Mouse (Mus musculus) neural tube, embryonic 15.5 days (tissue): ENCODE data around the gene Lsamp. TPM values are rescaled to one million over a fixed set of nuclear protein-coding genes. Genes with fewer than 3 reads are reported as not detected.

Experiments
- ATAC-seq: fragments of 200-750 bp; cut with Nextera tagmentation; 2 replicates; pipeline ENCODE4 v1.8.0; 2017; ENCODE audit warnings: mild to moderate bottlenecking, moderate TSS enrichment, moderate library complexity; ENCODE audit not compliant: low FRiP score
- H3K27ac ChIP-seq: fragments of 300-500 bp; sonication (generic); replicated peaks from 2 replicates; pipeline ENCODE4 v1.5.1; 2015; ENCODE audit warnings: mild to moderate bottlenecking, inconsistent platforms
- H3K27me3 ChIP-seq: fragments of 300-500 bp; sonication (generic); replicated peaks from 2 replicates; pipeline ENCODE4 v1.6.1; 2015; ENCODE audit warnings: inconsistent platforms
- H3K36me3 ChIP-seq: fragments of 300-500 bp; sonication (generic); 2 replicates; pipeline ENCODE4 v1.6.1; 2015; ENCODE audit warnings: inconsistent platforms
- H3K4me1 ChIP-seq: fragments of 300-500 bp; sonication (generic); 2 replicates; pipeline ENCODE4 v1.6.1; 2015; ENCODE audit warnings: inconsistent platforms
- H3K4me2 ChIP-seq: fragments of 300-500 bp; sonication (generic); 2 replicates; pipeline ENCODE4 v1.6.1; 2015; ENCODE audit warnings: inconsistent platforms, mild to moderate bottlenecking, moderate library complexity
- H3K4me3 ChIP-seq: fragments of 300-500 bp; sonication (generic); replicated peaks from 2 replicates; pipeline ENCODE4 v1.5.1; 2015; ENCODE audit warnings: mild to moderate bottlenecking, inconsistent platforms
- H3K9ac ChIP-seq: fragments of 300-500 bp; sonication (generic); replicated peaks from 2 replicates; pipeline ENCODE4 v1.6.1; 2015; ENCODE audit warnings: mild to moderate bottlenecking, inconsistent platforms
- H3K9me3 ChIP-seq: fragments of 300-500 bp; sonication (generic); replicated peaks from 2 replicates; pipeline ENCODE4 v1.6.1; 2016; ENCODE audit warnings: inconsistent platforms
- WGBS: fragments of 180-500 bp; shearing (Covaris S2); methylation state at CpG from one replicate; pipeline ENCODE4 v1.1.7; 2015; ENCODE audit warnings: mixed read lengths; 5-methylcytosine and 5-hydroxymethylcytosine counted together
- polyA plus RNA-seq: library from polyadenylated mRNA; unstranded; fragments of >200 nt; fragmentation: Nextera tagmentation; extraction: Ambion mirVana; gene quantifications from 2 replicates; pipeline ENCODE4 v1.2.1, GENCODE M21; 2015

Lsamp gene
- polyA plus RNA-seq, 1 experiment from 2014 or later: 124 TPM

DNA sequence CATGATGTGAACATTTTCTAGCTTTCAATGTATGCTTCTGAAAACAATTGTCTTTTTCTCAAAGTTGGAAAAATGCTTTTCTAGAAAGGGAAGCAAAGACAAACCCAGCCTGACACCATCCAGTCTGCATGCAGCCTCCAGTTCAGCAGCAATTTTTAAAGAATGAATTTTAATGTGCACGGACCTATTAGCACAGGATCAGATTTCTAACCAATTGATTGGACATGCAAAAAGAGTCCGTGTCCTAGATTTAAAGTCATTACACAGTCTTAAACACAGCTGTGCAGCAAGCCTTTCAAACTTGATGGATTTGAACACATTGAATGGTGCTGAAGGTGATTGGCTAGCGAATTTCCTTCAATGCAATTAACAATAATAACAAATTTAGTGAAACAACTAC is 998.9 kb downstream of the Lsamp start:
- 49% methylated on average over 3 of the region's 3 CpGs for WGBS
- H3K4me1 ChIP-seq: no peaks in the 10 kb centered on the region; the same call in 1 of the 2 replicates
- no peak overlapping the region for H3K27ac ChIP-seq
- no peak for ATAC-seq
- H3K9me3 ChIP-seq: no peaks in the 10 kb centered on the region
- H3K36me3 ChIP-seq: no peaks in the 10 kb centered on the region
- H3K4me3 ChIP-seq: no peak overlapping the region
- H3K9ac ChIP-seq: no peak overlapping the region
- no peak overlapping the region for H3K4me2 ChIP-seq
- no peaks in the 10 kb centered on the region for H3K27me3 ChIP-seq

DNA sequence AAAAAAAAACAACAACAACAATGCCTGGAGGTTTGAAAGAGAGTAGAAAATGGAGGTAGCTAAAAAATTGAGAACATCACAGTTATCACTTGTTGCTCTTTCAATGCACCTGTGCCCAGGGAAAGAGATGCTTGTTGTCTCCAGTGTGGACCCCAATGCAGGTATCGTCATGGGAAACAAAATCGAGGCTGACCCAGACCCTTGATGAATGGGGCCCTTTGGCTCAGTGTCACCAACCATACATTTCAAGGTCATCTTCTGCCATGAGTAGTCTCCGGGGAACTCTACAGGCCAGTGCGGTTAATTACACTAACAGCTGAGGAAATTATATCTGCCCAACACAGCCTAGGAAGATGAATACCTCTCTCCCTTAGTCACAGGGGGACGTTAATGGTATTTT is 1023.4 kb downstream of the Lsamp start:
- no peak overlapping the region for H3K4me3 ChIP-seq
- H3K4me2 ChIP-seq: no peak overlapping the region
- no peak overlapping the region for H3K27ac ChIP-seq
- no peaks in the 10 kb centered on the region for H3K9me3 ChIP-seq
- no peaks in the 10 kb centered on the region for H3K27me3 ChIP-seq
- ATAC-seq: no peak
- H3K36me3 ChIP-seq: no peaks in the 10 kb centered on the region
- H3K9ac ChIP-seq: no peak overlapping the region
- H3K4me1 ChIP-seq: no peaks in the 10 kb centered on the region
- WGBS: 58% methylated on average over 5 of the region's 5 CpGs

GRCm38 (mm10) chr16:41034746-41035145 is 1050.6 kb downstream of the Lsamp start:
- no peaks in the 10 kb centered on the region for H3K9me3 ChIP-seq
- no peak for ATAC-seq
- no peaks in the 10 kb centered on the region for H3K36me3 ChIP-seq
- H3K9ac ChIP-seq: no peak overlapping the region
- H3K4me3 ChIP-seq: no peak overlapping the region
- no peak overlapping the region for H3K4me2 ChIP-seq
- H3K4me1 ChIP-seq: no peaks in the 10 kb centered on the region
- no peaks in the 10 kb centered on the region for H3K27me3 ChIP-seq
- no peak overlapping the region for H3K27ac ChIP-seq

GRCm38 (mm10) chr16:41041686-41042085 is 1057.5 kb downstream of the Lsamp start:
- WGBS: 71% methylated on average over 2 of the region's 2 CpGs
- H3K4me3 ChIP-seq: no peak overlapping the region
- H3K4me2 ChIP-seq: no peak overlapping the region
- H3K36me3 ChIP-seq: no peaks in the 10 kb centered on the region
- no peak overlapping the region for H3K27ac ChIP-seq
- H3K27me3 ChIP-seq: no peaks in the 10 kb centered on the region
- H3K9ac ChIP-seq: no peak overlapping the region
- peaks cover 3% of the 10 kb centered on the region; the same call in 1 of the 2 replicates for H3K4me1 ChIP-seq
- ATAC-seq: no peak
- no peaks in the 10 kb centered on the region for H3K9me3 ChIP-seq

DNA sequence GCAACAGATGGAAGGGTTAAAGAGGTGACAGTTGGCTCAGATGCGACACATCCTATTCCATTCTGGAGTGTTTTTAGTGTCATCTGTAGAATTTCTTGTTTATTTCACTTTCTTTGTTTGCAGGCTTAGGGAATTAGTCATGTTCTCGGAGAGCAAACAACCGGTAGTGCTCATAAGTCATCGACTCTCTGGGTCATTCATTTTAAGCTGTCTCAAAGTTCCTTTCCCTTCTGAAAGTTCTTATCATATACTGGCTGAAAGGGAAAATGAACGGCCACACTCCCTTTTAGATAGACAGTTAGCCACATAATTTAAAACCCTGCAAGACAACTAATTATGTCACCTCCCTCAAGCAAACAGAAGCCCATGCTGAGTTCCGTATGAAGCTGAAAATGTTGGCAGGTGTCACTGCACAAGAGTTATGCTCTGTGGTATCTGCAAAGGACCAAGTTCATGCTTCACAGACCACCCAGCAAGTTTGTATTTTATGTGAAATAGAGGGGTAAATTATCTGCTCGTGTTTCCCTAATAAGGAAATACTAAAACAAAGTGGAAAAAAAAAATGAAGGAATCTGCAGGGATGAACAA is 1079.2 kb downstream of the Lsamp start:
- no peak for ATAC-seq
- H3K4me2 ChIP-seq: no peak overlapping the region
- no peaks in the 10 kb centered on the region for H3K4me1 ChIP-seq
- WGBS: 59% methylated on average over 7 of the region's 7 CpGs
- H3K36me3 ChIP-seq: no peaks in the 10 kb centered on the region
- H3K9me3 ChIP-seq: no peaks in the 10 kb centered on the region
- H3K27me3 ChIP-seq: no peaks in the 10 kb centered on the region
- H3K9ac ChIP-seq: no peak overlapping the region
- H3K4me3 ChIP-seq: no peak overlapping the region
- no peak overlapping the region for H3K27ac ChIP-seq

DNA sequence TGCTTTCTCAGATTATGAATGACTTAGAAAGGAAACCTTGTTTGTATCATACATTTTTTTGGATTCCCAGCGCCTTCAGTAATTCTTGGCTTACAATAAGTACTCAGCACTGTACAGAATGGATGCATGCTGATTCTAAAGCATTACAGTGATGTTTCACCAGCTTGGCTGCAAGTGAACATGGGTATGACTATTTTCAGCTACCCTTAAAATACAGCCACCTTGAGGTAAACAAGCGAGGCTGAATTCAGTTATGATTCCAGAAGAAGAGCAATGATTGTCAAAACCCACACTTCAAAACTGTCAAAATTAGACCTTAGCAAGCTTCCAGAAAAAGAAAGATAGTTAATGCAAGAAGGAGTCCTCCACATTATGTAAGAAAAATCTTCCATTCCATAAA is 1089.3 kb downstream of the Lsamp start:
- Histone ChIP-seq H3K27me3 (no peaks in the 10 kb centered on the region), H3K4me1 (no peaks in the 10 kb centered on the region), H3K4me2 (no peak overlapping the region), H3K9ac (no peak overlapping the region), H3K36me3 (no peaks in the 10 kb centered on the region), H3K27ac (no peak overlapping the region), H3K9me3 (no peaks in the 10 kb centered on the region), H3K4me3 (no peak overlapping the region)
- ATAC-seq: no peak
- WGBS: 96% methylated on average over 2 of the region's 2 CpGs

DNA sequence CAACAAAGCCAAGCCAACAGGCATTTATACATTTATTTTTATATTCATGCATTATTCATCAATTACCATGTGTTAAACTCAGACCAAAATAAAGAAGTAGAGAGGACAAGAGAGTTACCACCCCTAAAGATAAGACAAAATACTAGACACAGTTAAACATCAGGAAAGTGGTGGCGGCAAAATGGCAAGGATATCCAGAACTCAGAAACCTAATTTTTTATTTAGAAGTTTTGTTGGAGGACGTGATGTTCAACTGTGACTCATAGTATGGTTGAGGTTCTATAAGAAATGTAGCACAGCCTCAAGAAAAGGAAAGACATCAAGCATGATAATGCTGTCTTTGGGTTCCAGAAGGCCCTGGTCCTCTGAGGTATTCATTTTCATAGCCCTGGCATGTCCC is 1104.5 kb downstream of the Lsamp start:
- Histone ChIP-seq H3K27ac (no peak overlapping the region), H3K4me2 (no peak overlapping the region)

DNA sequence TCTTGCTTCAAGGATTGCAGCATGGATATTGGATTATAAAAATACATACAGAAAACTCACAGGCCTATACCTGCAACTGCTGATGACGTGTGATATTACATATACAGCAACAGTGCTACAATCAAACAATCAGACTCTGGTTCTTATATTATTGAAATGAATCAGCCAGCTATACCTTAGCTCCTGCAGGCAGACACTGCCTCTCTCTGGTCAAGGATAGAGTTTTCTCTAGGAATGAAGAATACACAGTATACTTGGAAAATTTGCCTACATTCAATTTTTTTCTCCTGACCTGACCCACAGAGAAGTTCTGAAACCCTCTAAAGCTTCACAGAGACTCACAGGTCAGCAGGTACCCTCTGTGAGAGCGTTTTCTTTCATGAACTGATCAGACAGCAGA is 1105.9 kb downstream of the Lsamp start:
- ATAC-seq: no peak
- Histone ChIP-seq H3K36me3 (no peaks in the 10 kb centered on the region), H3K27me3 (no peaks in the 10 kb centered on the region), H3K9me3 (no peaks in the 10 kb centered on the region), H3K27ac (no peak overlapping the region), H3K4me1 (no peaks in the 10 kb centered on the region), H3K4me2 (no peak overlapping the region), H3K4me3 (no peak overlapping the region), H3K9ac (no peak overlapping the region)
- 63% methylated on average over 2 of the region's 2 CpGs for WGBS

More for the DNA sequence above, 1104.5 kb downstream of the Lsamp start:
- H3K9me3 ChIP-seq: no peaks in the 10 kb centered on the region
- no peak overlapping the region for H3K9ac ChIP-seq
- no peak overlapping the region for H3K4me3 ChIP-seq
- H3K27me3 ChIP-seq: no peaks in the 10 kb centered on the region
- no peaks in the 10 kb centered on the region for H3K36me3 ChIP-seq
- no peak for ATAC-seq
- WGBS: 93% methylated on average over 2 of the region's 2 CpGs
- H3K4me1 ChIP-seq: no peaks in the 10 kb centered on the region

DNA sequence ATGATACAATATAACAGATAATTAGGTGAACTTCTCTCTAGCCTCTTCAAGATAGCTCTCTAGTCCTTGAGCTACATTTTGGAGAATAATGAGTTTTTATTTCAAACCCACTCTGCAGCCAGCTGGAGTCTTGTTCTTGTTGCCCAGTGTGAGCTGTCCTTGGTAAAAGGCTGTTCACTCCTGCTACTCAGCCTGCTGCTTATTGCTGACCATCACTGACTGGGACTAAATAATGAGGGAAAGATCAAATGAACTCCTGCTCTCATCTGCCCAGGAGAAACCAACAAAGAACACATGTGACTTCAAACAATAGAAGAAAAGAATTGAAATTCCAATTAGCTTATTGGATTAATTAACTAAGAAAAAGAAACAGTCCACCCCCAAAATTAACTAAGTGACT is 1107.1 kb downstream of the Lsamp start:
- H3K4me1 ChIP-seq: no peaks in the 10 kb centered on the region
- no peaks in the 10 kb centered on the region for H3K27me3 ChIP-seq
- H3K4me3 ChIP-seq: no peak overlapping the region
- H3K27ac ChIP-seq: no peak overlapping the region
- H3K9ac ChIP-seq: no peak overlapping the region
- no peaks in the 10 kb centered on the region for H3K9me3 ChIP-seq
- H3K4me2 ChIP-seq: no peak overlapping the region
- ATAC-seq: no peak
- no peaks in the 10 kb centered on the region for H3K36me3 ChIP-seq

DNA sequence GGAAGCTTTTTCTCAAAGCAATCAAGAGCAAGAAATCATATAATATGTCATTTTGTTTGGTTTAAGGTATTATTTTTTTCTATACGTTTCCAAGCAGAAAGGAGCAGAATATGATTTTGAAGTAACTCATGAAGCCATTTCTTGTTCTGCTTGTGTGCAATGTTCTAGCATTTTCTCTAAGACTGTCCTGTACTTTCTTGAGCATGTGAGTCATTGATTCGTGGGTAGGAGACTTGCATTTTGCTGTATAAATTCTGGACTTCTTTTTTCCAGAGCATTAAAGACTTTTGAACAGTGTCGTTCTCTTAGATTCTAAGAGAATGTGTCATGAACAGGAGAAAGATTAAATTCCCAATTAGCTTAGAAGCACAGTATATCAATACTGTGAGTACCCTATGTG is 1118.6 kb downstream of the Lsamp start:
- H3K36me3 ChIP-seq: no peaks in the 10 kb centered on the region
- no peak for ATAC-seq
- H3K27me3 ChIP-seq: no peaks in the 10 kb centered on the region
- no peaks in the 10 kb centered on the region for H3K4me1 ChIP-seq
- WGBS: 90% methylated on average over 3 of the region's 3 CpGs
- no peak overlapping the region for H3K4me3 ChIP-seq
- H3K4me2 ChIP-seq: no peak overlapping the region
- H3K27ac ChIP-seq: no peak overlapping the region
- no peaks in the 10 kb centered on the region for H3K9me3 ChIP-seq
- H3K9ac ChIP-seq: no peak overlapping the region

- H3K9me3 ChIP-seq: no peaks in the 10 kb centered on the region
- H3K4me3 ChIP-seq: no peak overlapping the region
- H3K9ac ChIP-seq: no peak overlapping the region
- H3K4me1 ChIP-seq: 0 out of 2 replicates have a peak, but pooled peaks cover 6% of the 10 kb centered on the region
- H3K27me3 ChIP-seq: no peaks in the 10 kb centered on the region
- no peak overlapping the region for H3K27ac ChIP-seq
- no peak overlapping the region for H3K4me2 ChIP-seq
- WGBS: 50% methylated on average over 2 of the region's 2 CpGs
- ATAC-seq: no peak
- H3K36me3 ChIP-seq: no peaks in the 10 kb centered on the region
These were observed 1140.2 kb downstream of the Lsamp start for GRCm38 (mm10) chr16:41124361-41124760.

GRCm38 (mm10) chr16:41125051-41125450 is 1140.9 kb downstream of the Lsamp start:
- no peak for ATAC-seq
- WGBS: 96% methylated on average over 2 of the region's 2 CpGs
- H3K9me3 ChIP-seq: no peaks in the 10 kb centered on the region

DNA sequence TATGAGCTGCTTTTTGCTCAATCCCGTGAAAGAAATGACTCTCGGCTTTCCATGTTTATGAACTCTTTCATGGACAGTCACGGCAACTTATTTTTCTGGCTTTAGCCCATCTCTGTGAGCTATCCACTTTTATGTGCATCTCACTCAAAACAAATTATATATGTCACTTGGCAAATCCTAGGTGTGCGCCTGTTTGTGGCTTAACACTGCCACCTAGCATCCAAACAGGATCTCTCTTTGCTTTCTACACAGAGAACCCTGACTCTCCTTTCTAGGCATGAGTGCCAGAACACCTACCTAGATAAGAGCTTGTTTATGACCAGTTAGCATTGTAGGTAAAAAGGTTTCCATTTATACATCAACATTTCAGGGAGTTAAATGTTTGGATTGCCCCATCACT is 1146.9 kb downstream of the Lsamp start:
- 59% methylated on average over 4 of the region's 4 CpGs for WGBS
- ATAC-seq: no peak

More at GRCm38 (mm10) chr16:41125051-41125450, 1140.9 kb downstream of the Lsamp start:
- Histone ChIP-seq H3K9ac (no peak overlapping the region), H3K27ac (no peak overlapping the region), H3K4me1 (0 out of 2 replicates have a peak, but pooled peaks cover 6% of the 10 kb centered on the region), H3K4me3 (no peak overlapping the region), H3K36me3 (no peaks in the 10 kb centered on the region), H3K27me3 (no peaks in the 10 kb centered on the region), H3K4me2 (no peak overlapping the region)

More for the DNA sequence above, 1146.9 kb downstream of the Lsamp start:
- Histone ChIP-seq H3K4me2 (no peak overlapping the region), H3K9me3 (no peaks in the 10 kb centered on the region), H3K27ac (no peak overlapping the region), H3K4me3 (no peak overlapping the region), H3K36me3 (no peaks in the 10 kb centered on the region), H3K4me1 (0 out of 2 replicates have a peak, but pooled peaks cover 6% of the 10 kb centered on the region), H3K9ac (no peak overlapping the region), H3K27me3 (no peaks in the 10 kb centered on the region)
